Mouse (Mus musculus) ES-Bruce4 (cell line): ENCODE data around the gene Mecom.

Experiments
- CTCF ChIP-seq: IDR thresholded peaks from one replicate; pipeline ENCODE4 v1.8.1; 2011; ENCODE audit warnings: low read depth, low read length
- EP300 ChIP-seq: IDR thresholded peaks from 2 replicates; pipeline ENCODE4 v1.6.1; 2011; ENCODE audit warnings: low read depth, low read length; ENCODE audit not compliant: insufficient read depth
- POLR2A ChIP-seq: IDR thresholded peaks from one replicate; pipeline ENCODE4 v1.8.1; 2011; ENCODE audit warnings: low read length; ENCODE audit not compliant: insufficient read depth

GRCm38 (mm10) chr3:30051287-30051686 is 496.5 kb downstream of the Mecom start:
- TF ChIP-seq CTCF (no peak), EP300 (no peak), POLR2A (no peak)
